Mouse (Mus musculus): Measurements from ENCODE around the gene Pheta1.
A peak's percentile ranks its signal among the peaks of the same experiment; 100 is the strongest.

Pheta1 gene

GRCm38 (mm10) chr5:121848743-121849142, at the start of gene Pheta1:
Gene Pheta1 (plus strand): TSS chr5:121848984.
- DNase-seq (ENCODE audit: extremely low read depth, low read depth): no peak

DNA sequence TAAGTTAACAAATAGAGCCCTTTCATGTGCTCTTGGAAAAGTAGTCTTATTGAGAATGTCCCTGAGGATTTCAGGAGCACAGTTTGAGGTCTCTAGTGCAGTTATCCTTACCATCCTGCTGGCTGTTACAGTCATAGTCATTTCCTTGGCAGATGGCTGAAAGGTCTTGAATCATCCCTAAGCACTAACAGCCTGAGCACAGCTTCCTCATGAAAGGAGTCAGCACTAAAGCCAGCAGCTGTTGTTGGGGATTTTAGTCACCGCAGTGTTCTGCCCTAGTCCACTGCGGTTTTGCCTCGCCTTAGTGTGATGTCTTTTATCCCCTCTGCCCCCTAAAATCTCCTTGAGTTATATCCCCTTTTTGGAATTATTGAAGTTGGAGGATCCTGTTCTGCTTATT, 41.6 kb upstream of the Pheta1 start:
- no peak for DNase-seq (ENCODE audit: extremely low read depth, low read depth)

DNA sequence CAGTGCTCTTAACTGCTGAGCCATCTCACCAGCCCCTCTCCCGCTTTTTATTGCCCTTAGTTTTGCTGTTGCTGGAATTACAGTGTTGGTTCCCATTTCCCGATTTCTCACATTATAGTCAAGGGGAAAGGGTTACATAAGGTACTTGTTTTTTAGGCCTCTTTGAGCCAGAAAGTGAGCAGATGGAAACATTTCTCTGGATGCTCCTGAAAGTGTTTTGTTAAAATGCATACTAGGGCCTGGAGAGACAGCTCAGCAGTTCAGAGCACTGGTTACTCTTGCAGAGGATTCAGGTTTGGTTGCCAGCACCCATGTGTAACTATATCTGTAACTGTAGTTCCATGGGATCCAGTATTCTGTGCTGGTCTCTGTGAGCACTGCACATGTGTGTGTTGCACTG, 40.6 kb upstream of the Pheta1 start:
- no peak for DNase-seq (ENCODE audit: extremely low read depth, low read depth)

GRCm38 (mm10) chr5:121809667-121810224, 39.0 kb upstream of the Pheta1 start:
- no peak for DNase-seq (ENCODE audit: extremely low read depth, low read depth)

DNA sequence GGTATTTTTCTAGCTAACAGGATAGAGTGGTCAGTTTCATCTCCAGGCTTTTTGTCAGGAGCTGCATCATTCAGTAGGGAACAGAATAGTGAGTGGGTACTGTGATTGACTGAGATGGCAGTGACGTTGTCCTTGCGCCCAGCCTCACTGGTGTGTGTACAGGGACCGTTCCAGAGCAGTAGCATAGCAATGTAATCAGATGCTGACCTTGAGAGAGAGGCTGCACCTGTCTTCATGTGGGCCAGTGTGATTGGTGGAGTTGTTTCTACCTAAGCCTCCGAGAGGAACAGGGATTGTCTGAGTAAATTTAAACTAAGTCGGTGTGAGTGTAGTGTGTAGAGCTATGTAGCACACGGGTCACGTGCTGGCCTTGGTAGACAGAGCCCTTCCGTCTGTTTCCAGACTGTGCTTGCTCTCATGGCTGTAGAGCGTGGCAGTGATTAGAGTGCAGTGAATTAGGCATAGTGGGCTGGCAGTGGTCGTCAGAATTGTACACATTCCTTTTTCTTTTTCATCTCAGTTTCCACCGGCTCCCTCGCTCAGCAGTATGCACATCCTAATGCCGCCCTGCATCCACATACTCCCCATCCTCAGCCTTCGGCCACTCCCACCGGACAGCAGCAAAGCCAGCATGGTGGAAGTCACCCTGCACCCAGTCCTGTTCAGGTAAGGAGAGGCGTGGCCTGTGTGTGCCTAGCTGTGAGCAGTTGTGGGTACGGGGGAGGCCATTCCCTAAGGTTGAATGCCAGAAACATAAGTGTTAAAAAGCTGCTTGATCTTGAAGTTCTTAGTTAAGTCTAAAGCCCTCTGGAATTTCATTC, 38.2 kb upstream of the Pheta1 start:
- no peak for DNase-seq (ENCODE audit: extremely low read depth, low read depth)

DNA sequence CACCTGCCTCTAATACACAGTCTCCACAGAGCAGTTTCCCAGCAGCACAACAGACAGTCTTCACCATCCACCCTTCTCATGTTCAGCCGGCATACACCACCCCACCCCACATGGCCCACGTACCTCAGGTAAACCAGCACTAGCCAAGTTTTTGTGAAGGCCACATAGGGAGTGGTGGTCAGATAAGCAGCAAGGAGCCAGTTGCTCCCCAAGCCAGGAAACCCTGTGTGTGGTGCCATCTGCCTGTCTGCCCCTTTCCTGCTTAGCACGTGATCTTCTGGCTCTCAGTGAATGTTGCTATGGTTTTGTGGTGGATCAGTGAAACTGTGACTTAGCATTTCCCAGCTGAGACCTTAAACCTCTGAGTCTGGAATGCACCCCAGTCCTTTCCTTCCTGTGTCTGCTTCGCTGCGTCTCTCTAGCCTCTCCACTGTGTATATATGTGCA, 37.3 kb upstream of the Pheta1 start:
- DNase-seq (ENCODE audit: extremely low read depth, low read depth): no peak

- no peak for DNase-seq (ENCODE audit: extremely low read depth, low read depth)
Observed at GRCm38 (mm10) chr5:121812526-121813243, 36.1 kb upstream of the Pheta1 start.

- no peak for DNase-seq (ENCODE audit: extremely low read depth, low read depth)
Observed at GRCm38 (mm10) chr5:121813744-121814143, 35.0 kb upstream of the Pheta1 start.

DNA sequence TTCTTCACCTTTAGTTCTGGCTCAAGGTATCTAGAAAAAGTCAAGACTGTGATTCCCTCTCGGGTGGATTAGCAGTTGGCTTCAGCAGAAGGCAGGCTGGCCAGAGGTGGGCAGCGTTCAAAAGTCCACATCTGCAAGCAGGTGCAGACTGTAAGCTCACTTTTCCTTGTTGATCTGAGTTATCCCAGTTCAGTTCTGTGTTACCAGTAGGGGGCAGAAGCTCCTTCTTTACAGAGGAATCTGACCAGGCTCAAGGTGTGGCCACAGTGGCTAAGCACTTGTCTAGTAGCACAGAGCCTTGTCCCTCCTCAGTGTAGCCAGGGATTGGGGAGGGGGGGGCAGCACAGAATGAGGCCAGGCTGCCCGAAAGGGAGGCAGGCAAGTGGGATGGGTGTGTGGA, 33.7 kb upstream of the Pheta1 start:
- DNase-seq (ENCODE audit: extremely low read depth, low read depth): peak; percentile 26

DNA sequence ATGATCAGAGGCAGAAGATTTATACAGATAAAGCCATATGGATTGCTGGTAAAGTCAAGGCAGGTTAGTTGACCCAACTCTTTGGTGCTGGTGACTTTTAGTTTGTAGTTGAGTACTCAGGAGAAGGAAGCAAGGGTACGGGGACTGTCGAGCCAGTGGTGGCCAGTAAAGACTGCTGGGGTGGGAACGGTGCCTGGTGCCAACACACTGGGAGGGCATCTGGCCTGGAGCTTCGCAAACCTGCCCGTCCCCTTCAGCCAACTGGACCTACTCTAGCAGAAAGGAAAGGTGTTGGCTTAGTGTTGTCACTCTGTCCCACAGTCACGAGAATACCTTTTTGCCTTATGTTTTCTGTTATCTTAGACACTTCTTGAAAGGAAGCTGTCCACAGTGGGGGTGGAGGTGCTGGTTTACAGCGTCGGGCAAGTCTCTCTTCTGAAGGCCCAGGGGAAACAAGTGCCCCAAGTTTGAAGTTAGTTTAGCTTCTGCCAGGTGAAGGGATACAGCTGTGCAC, 32.9 kb upstream of the Pheta1 start:
- no peak for DNase-seq (ENCODE audit: extremely low read depth, low read depth)

- no peak for DNase-seq (ENCODE audit: extremely low read depth, low read depth)
Observed at GRCm38 (mm10) chr5:121816611-121817010, 32.2 kb upstream of the Pheta1 start.

- no peak for DNase-seq (ENCODE audit: extremely low read depth, low read depth)
Observed at GRCm38 (mm10) chr5:121817551-121817950, 31.2 kb upstream of the Pheta1 start.

- no peak for DNase-seq (ENCODE audit: extremely low read depth, low read depth)
Observed at GRCm38 (mm10) chr5:121818401-121818800, 30.4 kb upstream of the Pheta1 start.

DNA sequence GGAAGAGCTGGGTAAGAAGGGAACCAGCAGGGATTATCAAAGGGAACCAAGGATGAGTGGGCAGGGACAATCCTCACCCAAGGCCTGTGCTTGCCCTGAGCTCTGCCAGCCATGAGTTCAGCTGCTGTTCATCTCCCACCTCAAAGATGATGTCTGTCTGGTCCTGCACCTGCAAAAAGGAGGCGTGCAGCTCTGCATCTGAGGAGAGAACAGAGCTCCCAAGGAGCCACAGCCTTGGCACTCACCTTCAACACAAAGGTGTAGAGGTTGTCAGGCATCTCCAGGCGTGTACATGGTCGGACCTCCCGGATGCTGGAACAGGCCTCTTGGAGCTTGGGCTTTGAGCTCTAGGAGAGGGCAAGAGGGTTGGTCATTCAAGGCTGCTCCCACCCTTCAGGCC, 29.9 kb upstream of the Pheta1 start:
- no peak for DNase-seq (ENCODE audit: extremely low read depth, low read depth)

DNA sequence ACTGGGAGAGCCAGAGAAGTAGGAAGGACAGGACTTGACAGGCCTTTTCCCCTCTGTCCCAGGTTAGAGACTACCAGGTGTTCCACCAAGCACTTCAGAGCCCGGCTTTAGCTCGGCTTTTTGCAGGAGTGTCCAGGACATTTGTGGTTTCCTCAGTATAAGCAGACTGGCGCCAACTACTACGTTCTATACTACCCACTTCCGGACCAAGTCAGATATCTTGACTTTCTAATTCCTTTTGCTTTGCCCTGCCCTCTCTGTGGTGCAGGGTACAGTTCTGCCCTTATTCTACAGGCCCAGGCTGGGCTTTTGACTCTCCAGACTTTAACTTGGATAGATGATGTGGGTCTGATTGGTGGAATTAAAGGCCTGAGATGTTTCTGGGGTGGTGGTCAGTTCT, 29.2 kb upstream of the Pheta1 start:
- DNase-seq (ENCODE audit: extremely low read depth, low read depth): no peak

- DNase-seq (ENCODE audit: extremely low read depth, low read depth): no peak
Observed at GRCm38 (mm10) chr5:121820161-121820560, 28.6 kb upstream of the Pheta1 start.

GRCm38 (mm10) chr5:121820657-121821056, 28.1 kb upstream of the Pheta1 start:
- no peak for DNase-seq (ENCODE audit: extremely low read depth, low read depth)

GRCm38 (mm10) chr5:121821116-121821515, 27.7 kb upstream of the Pheta1 start:
- DNase-seq (ENCODE audit: extremely low read depth, low read depth): no peak

DNA sequence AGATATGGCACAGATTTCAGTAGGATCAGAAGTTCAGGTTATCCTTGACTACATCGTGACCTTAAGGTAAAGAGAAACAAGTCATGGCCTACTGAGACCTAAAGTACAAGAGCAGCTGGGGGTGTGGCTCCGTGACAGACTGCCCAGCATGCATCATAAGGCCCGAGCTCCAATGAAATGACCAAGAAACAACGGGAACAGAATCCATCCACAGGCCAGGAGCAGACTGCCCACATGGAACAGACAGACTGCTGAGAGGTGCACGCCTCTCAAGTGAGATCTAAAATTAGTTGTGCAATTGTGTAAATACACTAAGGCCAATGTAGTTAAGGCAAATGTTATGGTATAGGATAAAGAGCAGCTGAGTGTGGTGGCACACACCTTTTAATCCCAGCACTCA, 27.2 kb upstream of the Pheta1 start:
- no peak for DNase-seq (ENCODE audit: extremely low read depth, low read depth)

DNA sequence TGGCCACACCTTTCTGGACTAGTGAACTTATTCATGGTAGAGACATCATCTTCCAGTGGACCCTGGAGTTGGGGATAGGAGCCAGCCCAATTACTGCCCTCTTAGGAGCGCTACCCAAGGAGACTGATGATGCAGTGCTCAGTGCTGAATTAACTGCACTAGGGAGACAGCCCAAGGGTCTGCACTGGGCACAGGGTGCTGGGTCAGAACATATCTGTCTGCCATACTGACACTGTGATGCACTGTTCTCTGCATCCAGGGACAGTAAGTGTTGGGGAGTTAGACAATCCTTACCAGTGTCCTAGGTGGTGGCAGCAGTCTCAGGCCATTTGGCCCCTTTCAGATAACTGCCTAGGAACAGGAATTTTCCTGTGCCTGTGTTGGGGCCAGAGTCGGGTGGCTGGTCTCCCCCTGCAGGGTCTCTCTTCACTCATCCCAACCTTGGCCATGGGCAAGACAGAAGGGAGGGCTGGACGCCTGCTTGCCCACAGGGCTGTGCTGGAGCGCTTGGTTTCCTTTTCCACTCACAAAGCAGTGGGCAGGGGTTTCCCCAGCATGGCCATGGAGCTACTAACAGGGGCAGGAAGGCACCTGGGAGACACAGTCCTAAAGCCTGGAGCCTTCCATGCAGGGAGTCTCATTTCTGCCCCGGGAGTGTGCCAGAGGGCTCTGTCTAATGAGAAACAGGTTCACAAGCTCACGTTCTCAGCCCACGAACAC, 25.8 kb upstream of the Pheta1 start:
- no peak for DNase-seq (ENCODE audit: extremely low read depth, low read depth)

GRCm38 (mm10) chr5:121823668-121824067, 25.1 kb upstream of the Pheta1 start:
- DNase-seq (ENCODE audit: extremely low read depth, low read depth): no peak

DNA sequence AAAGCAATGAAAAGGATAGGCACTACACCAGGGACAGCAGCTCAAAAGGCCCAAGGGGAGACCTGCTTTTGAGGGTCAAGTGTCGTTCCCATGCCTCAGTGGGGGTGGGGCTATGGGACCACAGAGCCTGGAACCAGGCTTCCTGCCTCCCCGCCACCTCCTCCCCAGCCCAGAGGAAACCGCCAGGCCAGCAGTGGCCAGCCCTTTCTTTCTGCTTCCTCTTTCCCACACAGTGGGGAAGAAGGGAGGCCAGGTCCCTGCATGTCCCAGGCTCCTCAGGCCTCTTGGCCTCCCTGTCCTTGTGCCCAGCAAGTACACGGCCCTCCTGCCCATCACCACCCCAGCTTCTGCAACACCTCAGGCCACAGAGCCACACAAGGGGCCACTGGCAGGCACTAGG, 24.7 kb upstream of the Pheta1 start:
- DNase-seq (ENCODE audit: extremely low read depth, low read depth): no peak
